In the genomic region with DNA sequence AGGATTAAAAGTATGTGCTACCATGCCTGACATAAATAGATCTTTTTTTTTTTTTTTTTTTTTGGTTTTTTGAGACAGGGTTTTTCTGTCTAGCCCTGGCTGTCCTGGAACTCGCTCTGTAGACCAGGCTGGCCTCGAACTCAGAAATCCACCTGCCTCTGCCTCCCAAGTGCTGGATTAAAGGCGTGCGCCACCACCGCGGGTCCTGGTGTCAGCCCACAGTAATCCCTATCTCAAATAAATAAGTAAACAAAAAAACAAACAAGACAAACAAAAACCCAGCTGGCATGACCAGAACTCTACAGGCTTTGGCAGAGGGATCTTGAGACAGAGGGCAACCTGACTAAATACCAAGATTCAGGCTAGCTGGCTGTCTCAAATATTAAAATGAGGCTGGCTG, we compare ENCODE assay signal across 8 mouse cellular contexts. TPM values are rescaled to one million over a fixed set of nuclear protein-coding genes. Genes with fewer than 3 reads are reported as not detected.
DNase-seq lines count a peak whose midpoint lies in the region; ATAC-seq and TF ChIP-seq lines count a peak whose summit lies in the region.
"Not testable (repeated sequence)": the region's sequence is repeated elsewhere in the genome, so short reads cannot be mapped to it uniquely, and the experiment has no call there.

A gene (minus strand): TSS at position 101 of the 400 bp plus-strand sequence.

- H3K4me1 ChIP-seq in forebrain, embryonic 11.5 days (replicated peaks; ENCODE audit: control insufficient read depth, insufficient read depth, low read length); hindbrain, embryonic 16.5 days (ENCODE audit: control insufficient read depth, insufficient read depth, low read depth, low read length): not testable (repeated sequence)
- H3K4me1 ChIP-seq in heart, embryonic 10.5 days: peaks cover 29% of the 10 kb centered on the region
- peaks cover 20% of the 10 kb centered on the region for H3K4me1 ChIP-seq in limb, embryonic 12.5 days (replicated peaks)
- H3K4me1 ChIP-seq in olfactory bulb, adult 2 months (ENCODE audit: control insufficient read depth, insufficient read depth, low read length): peaks cover 11% of the 10 kb centered on the region

- 39% methylated on average over 6 of the region's 6 CpGs for WGBS in forebrain, embryonic 11.5 days
- 24% methylated on average over 6 of the region's 6 CpGs for WGBS in heart, embryonic 10.5 days
- WGBS in hindbrain, embryonic 16.5 days: 35% methylated on average over 6 of the region's 6 CpGs
- WGBS in limb, embryonic 12.5 days: 27% methylated on average over 6 of the region's 6 CpGs
- WGBS in macrophage (ENCODE audit: missing documents): 22% methylated on average over 6 of the region's 6 CpGs
- 29% methylated on average over 6 of the region's 6 CpGs for WGBS in olfactory bulb, adult 2 months

- H3K27ac ChIP-seq in forebrain, embryonic 11.5 days (ENCODE audit: low read depth, low read length); hindbrain, embryonic 16.5 days (ENCODE audit: low read depth, low read length); limb, embryonic 12.5 days; macrophage; olfactory bulb, adult 2 months (ENCODE audit: insufficient read depth, low read depth, low read length): not testable (repeated sequence)
- peak within 1 kb of the TSS; percentile 84 for H3K27ac ChIP-seq in heart, embryonic 10.5 days

- H3K4me2 ChIP-seq in forebrain, embryonic 11.5 days (ENCODE audit: low read depth, low read length, severe bottlenecking): peak within 1 kb of the TSS; percentile 56
- peak within 1 kb of the TSS; percentile 92 for H3K4me2 ChIP-seq in hindbrain, embryonic 16.5 days (ENCODE audit: low read length)
- peak within 1 kb of the TSS; percentile 79 for H3K4me2 ChIP-seq in limb, embryonic 12.5 days

- H3K27me3 ChIP-seq in forebrain, embryonic 11.5 days (ENCODE audit: control insufficient read depth, insufficient read depth, low read length); heart, embryonic 10.5 days (ENCODE audit: insufficient read depth, poor library complexity, severe bottlenecking); hindbrain, embryonic 16.5 days (replicated peaks; ENCODE audit: control insufficient read depth, insufficient read depth, low read length); limb, embryonic 12.5 days: not testable (repeated sequence)

- H3K79me2 ChIP-seq in macrophage (ENCODE audit: inconsistent target): not testable (repeated sequence)

- not testable (repeated sequence) for DNase-seq in adrenal gland, postnatal 36 days; forebrain, embryonic 11.5 days (ENCODE audit: low spot score); heart, embryonic 10.5 days (ENCODE audit: low spot score)

- H3K9ac ChIP-seq in forebrain, embryonic 11.5 days (ENCODE audit: low read length): peak within 1 kb of the TSS; percentile 40
- H3K9ac ChIP-seq in hindbrain, embryonic 16.5 days (ENCODE audit: low read depth, low read length): peak within 1 kb of the TSS; percentile 36; the same call in 1 of the 2 replicates
- peak within 1 kb of the TSS; percentile 56 for H3K9ac ChIP-seq in limb, embryonic 12.5 days (replicated peaks)

- peak within 1 kb of the TSS; percentile 34 for H3K4me3 ChIP-seq in forebrain, embryonic 11.5 days (ENCODE audit: low read depth, low read length)
- peak within 1 kb of the TSS; percentile 64 for H3K4me3 ChIP-seq in heart, embryonic 10.5 days
- peak within 1 kb of the TSS; percentile 54 for H3K4me3 ChIP-seq in hindbrain, embryonic 16.5 days (ENCODE audit: low read length)
- H3K4me3 ChIP-seq in limb, embryonic 12.5 days (replicated peaks): peak within 1 kb of the TSS; percentile 51
- H3K4me3 ChIP-seq in macrophage (ENCODE audit: inconsistent target): peak within 1 kb of the TSS; percentile 47
- H3K4me3 ChIP-seq in olfactory bulb, adult 2 months (ENCODE audit: insufficient read depth, low read depth, low read length): peak within 1 kb of the TSS; percentile 51

- H3K36me3 ChIP-seq in forebrain, embryonic 11.5 days (ENCODE audit: control insufficient read depth, insufficient read depth, low read length); heart, embryonic 10.5 days; hindbrain, embryonic 16.5 days (ENCODE audit: control insufficient read depth, insufficient read depth, low read length); limb, embryonic 12.5 days; macrophage (ENCODE audit: inconsistent target): not testable (repeated sequence)

- not testable (repeated sequence) for TF ChIP-seq CTCF in olfactory bulb, adult 2 months (IDR thresholded peaks at IDR 0.05; ENCODE audit: insufficient read depth, low read depth, low read length)

- H3K9me3 ChIP-seq in forebrain, embryonic 11.5 days (ENCODE audit: control insufficient read depth, low read length); heart, embryonic 10.5 days; hindbrain, embryonic 16.5 days (ENCODE audit: control insufficient read depth, low read length); limb, embryonic 12.5 days: not testable (repeated sequence)

- TF ChIP-seq POLR2A in olfactory bulb, adult 2 months (IDR thresholded peaks at IDR 0.05; ENCODE audit: insufficient read depth, low read depth, low read length): not testable (repeated sequence)

- ATAC-seq in CD4-positive, CD25-positive, alpha-beta regulatory T cell, adult 4 months; forebrain, embryonic 11.5 days (replicated peaks; ENCODE audit: low FRiP score); hindbrain, embryonic 16.5 days; limb, embryonic 12.5 days (ENCODE audit: insufficient number of reproducible peaks, insufficient read depth, low FRiP score, low TSS enrichment, low read depth): not testable (repeated sequence)

RNA-seq across cellular contexts. Expression of the gene that starts here (rescaled TPM):
- polyA plus RNA-seq in CD4-positive, CD25-positive, alpha-beta regulatory T cell, adult 4 months (2017; shearing (Covaris generic)): 10 to 100 TPM; 18.6 to 33.7 TPM
- total RNA-seq in adrenal gland, postnatal 36 days (2021): 10 to 100 TPM; 40.4 to 80.2 TPM
- polyA plus RNA-seq in forebrain, embryonic 11.5 days (2014; fragmentation: Nextera tagmentation; extraction: Ambion mirVana): 70.5 and 71.7 TPM in 2 replicates
- 60.9 and 82.5 TPM in 2 replicates for polyA plus RNA-seq in heart, embryonic 10.5 days (2016; fragmentation: Nextera tagmentation; extraction: Ambion mirVana)
- 7.4 and 10.2 TPM in 2 replicates for polyA plus RNA-seq in hindbrain, embryonic 16.5 days (2015; fragmentation: Nextera tagmentation; extraction: Ambion mirVana)
- 66.3 and 69.5 TPM in 2 replicates for polyA plus RNA-seq in limb, embryonic 12.5 days (2016; fragmentation: Nextera tagmentation; extraction: Ambion mirVana)
- 1 to 10 TPM in 23 of 26 experiments, under 1 TPM in 2, not detected in 1; 0.62 to 7.6 (median 4.6) TPM for total RNA-seq in macrophage (2018; cell fraction: chromatin; rRNA removed)
- 1 to 10 TPM in 23 of 26 experiments, under 1 TPM in 3; 0.68 to 3.3 (median 1.6) TPM for total RNA-seq in macrophage (2018; cell fraction: cytosol; rRNA removed)
- total RNA-seq in macrophage (2018; cell fraction: nucleus; rRNA removed): 1 to 10 TPM in 20 of 26 experiments, under 1 TPM in 6; 0.63 to 9.0 (median 1.9) TPM
- polyA plus RNA-seq in macrophage (2018): 1.6 to 3.9 TPM (median 2.6 TPM) in 3 replicates
- not detected in 2 replicates for polyA plus RNA-seq in olfactory bulb, adult 2 months (2012; ENCODE audit: insufficient read depth, insufficient read length, low replicate concordance, missing spikeins)
